Mouse (Mus musculus) cerebellum, postnatal 4 days (tissue): Measurements from ENCODE around the gene Stkld1.

Experiments
- DNase-seq, 2 experiments: peaks; one replicate each; pipeline ENCODE4 v3.0.0; 2022; ENCODE audit warnings: low spot score in 2 of 2, mixed read lengths in 1 of 2

The Stkld1 gene

DNA sequence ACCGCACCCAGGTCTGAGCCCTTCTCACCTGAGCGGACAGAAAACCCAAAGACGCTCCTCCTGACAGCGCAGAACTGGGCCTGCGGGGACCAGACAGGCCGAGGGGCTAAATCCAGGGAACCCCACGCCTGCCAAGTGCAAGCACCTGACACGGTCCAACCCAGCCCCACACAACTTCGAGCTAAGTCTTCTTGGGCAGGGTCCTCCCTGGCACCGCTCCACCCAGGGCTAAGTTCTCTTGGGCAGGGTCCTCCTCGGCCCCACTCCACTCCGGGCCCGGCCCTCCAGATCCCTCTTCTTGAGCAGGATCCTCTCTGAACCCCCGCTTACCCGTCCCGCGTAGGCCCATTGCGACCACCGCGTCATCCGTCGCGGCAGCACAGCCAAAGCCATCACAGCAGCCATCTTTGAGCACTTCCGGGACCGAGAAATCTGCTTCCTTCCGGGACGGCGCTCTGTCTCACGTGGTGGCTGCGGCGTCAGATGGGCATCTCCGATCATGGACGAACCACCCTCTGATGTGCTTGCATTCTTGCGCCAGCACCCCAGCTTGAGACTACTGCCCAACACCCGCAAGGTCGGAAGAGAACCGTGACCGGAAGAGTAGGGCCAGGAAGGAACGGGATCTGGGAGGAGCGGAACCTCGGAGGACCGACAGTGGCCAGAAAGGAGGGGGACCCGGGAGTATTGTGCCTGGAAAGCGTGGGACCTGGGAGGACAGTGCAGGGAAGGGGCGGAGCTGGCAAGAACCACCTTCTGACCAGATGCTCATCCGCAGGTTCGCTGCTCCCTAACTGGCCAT, 17.7 kb upstream of the Stkld1 start, which contains the start of the genes Surf2 and Surf1:
Surf2 (plus strand) TSS at position 441 of the 802 bp plus-strand sequence.
Surf1 (minus strand) TSS at position 604 of the 802 bp plus-strand sequence.
- peak; percentile 64 to 74 for DNase-seq

DNA sequence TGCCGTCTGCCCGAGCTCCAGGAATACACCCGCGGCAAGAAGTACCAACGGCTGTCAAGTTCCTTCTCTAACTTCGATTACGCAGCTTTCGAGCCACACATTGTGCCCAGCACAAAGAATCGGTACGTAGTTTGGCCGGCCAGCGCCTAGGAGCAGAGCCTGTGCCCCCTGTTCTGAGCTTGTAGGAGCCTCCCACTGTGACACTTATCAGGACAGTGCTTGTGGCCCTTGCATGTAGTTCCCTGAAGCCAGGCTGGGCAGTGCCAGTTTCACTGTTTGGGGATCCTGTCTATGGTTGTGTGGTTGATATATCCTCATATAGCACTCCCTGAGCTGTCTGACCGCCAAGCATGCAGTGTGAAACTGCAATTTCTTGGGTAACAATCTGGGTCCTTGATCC, 17.1 kb upstream of the Stkld1 start:
- DNase-seq = no peak

DNA sequence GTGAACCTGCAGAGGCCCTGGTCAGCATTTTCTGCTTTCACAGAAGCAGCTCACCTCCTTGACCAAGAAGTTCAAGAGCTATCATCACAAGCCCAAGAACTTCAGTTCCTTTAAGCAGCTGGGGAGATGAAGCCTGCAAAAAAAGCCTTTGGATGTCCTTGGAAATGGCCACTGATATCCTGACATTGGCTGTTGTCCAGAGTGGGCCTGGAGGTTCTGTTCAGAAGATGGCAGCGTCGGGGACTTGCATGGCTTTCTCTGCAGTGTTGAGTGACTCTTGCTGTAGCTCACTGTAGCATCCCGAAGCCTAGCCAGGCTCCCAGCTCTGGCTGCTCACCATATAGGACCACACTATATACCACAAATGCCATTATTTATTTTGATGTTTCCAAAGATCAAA, 14.2 kb upstream of the Stkld1 start:
- DNase-seq = no peak

DNA sequence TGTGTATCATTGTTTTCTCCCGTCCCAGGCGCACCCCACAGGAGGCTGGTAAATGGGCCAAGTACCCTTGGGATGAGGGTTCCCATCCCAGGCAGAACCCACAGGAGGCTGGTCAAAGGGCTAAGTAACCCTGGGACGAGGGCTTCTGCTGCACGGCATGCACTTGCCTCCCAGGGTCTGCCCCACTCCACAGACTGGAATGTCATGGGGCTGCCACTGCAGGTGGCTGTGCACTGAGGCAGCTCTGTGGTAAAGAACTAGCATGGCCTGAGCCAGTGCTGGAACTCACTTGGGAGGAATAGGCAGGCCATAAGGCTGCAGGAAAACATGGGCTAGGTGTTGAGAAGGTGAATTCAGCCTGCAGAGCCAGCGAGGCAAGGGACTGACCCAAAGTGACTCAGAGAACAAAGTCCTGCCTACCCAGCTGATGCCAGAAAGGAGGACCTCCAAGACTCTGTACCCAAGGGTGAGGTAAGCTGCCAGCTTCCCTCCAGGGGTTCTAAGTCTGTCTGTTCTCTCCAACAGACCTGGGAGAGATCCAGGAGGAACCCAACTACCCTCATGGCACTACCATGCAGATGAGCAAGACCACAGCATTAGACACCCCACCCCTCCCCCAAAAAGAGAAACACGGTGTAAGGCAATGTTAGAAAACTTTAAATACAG, 13.5 kb upstream of the Stkld1 start:
- no peak for DNase-seq

DNA sequence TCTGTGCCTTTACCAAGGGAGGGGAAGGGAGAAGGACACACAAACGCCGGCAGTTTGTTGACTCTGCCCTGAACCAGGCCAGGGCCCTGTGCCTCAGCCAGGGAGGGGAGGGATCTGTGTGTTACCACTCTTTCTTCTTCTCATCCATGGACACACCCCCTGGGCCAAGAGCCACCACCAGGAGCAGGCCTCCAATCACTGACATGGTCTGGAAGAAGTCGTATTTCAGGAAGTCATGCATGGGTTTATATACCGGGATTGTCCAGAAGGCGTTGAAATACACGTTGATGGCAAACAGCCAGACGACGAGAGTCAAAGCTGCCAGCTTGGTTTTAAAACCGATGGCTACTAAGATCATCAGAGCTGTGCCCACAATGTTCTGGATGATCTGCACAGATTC, 12.1 kb upstream of the Stkld1 start:
- DNase-seq = no peak

DNA sequence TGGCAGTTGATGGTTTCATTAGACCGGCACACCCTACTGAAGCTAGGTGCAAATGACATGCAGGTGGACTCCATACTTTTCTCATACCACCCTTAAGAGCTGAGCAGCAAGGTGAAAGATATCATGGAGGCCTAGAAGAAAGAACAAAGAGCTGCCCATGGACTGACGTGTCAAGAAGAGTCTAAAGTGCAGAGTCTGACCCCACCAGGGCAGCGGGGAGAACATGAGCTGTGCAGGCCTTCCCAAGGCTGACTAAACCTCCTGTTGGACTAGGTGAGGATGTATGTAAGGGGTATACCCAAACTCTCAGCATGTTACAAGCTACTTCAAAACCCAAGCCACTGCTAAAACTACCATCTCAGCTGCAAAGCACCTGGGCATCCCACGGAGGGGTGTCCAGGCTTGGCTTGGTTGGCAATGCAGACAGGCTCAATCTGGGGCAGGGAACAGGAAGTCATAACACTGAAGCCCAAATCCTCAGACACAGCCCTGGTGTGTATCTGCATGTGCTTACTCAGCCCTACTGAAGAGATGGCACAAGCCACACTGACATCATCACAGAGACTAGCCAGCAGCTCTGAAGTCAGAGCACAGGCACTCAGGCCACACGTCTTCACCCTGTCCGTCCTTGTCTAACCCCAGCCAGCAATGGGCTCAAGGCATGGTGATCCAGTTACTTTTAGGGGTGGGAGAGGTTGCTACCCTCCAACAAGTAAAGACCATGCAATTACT, 5.9 kb upstream of the Stkld1 start:
- no peak for DNase-seq

DNA sequence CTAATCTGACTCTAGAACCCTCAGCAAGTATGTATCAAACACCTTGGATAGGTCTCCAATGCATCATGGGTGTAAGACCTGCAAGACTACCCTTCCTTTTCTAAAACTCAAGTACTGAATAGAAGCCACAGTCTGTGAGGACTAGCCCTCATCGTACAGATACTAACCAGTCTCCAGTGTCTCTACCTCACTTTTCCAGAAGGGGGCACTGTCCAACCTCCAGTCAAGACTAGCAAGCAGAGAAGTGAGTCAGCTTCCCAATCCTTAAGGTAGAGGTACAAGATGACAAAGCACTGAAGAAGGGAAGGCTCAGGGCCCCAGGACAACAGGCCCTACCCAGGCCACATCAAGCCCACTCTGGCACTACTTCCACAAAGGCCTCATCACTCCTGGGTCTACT, 3.5 kb upstream of the Stkld1 start:
- peak in 1 of 2 experiments; percentile 63 for DNase-seq

DNA sequence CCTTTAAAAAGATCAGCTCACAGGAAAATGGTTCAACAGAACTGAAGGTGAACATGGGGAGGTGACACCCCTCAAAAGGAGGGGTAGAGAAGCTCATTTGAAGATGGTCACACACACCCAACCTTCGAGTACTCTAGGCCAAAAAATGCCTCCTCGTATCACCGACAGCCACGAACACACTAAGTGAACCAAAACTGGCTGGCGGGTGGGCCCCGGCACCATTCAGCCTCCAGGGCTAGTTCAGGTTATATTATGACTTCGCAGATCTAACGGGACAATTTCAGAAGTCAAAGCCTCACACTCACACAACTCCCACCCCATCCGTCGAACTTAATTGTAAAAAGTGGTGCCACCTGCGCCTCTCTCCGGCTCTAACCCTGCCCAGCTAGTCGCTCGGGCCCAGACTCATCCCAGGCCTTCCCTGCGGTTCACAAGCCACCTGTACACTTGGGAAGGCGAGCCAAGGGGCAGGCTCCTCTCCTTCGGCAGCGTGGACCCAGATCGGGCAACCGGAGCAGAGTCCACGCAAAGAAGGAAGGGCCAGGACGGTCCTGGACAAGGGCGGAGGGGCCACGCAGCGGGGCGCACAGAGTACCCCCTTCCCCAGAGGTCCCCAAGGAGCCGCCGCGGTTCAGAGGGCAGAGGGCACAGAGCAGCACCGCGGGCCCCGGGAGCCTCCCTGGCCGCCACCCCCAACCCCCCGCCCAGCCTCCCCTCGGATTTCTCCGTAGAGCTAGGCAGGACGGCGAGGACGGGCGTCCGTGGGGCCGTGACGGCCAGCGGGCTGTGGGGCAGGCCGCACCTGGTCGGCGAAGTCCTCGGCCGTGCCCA, 1.2 kb upstream of the Stkld1 start:
- DNase-seq = peak in 1 of 2 experiments; percentile 41

DNA sequence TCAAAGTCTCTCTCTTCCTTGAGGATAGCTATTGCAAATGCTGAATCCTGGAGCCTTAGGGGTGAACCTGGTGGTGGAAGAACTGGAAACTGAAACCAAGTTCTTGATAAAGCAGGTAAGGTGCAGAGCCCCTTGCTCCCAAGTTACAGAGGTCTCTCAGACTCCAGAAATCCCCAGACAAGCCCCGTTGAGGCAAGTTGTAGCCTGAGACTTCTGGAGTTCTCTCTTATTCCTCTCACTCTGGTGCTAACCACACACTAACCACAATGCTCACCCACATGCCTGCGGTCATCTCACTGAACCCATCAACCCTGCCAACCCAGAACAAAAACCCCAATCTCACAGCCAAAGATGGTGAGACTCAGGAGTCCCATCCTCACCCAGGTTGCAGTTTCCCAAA, 1.4 kb downstream of the Stkld1 start:
- no peak for DNase-seq

DNA sequence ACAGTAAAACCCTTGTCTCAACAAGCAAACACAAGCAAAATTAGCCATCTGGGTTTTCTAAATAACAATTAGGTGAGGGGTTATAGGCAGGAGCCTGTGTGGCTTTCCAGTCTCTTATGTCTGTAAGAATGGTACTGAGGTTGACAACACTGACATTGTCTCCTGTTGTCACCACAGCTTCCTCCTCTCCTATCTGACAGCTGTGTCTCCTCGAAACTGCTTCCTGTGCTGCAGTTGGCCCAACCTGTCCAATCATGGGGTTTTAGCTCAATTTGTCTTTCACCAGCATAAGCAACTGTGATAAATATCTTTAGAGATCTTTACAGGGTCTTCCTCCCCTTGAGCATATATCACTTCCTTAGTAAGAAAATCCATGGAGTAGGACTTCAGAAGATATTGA, 2.6 kb downstream of the Stkld1 start:
- DNase-seq = no peak

DNA sequence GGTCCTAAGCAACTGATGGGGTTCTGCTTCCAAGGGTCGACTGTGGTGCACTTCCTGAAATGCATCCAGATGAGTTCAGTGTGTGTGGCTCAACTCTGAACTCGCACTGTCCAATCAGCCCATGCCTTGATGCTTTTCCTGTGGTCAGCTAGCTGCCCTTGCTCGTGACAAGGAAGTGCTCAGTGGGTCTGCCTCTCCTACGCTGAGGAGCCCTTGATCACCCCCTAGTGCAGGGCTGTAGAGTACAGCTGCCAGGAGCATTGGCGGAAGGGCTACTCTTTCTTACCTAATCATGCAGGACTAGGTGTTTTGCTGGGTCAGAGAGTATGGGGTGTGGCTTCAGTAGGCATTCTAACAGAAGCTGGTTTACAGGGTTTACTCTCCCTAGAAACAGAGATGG, 7.7 kb downstream of the Stkld1 start:
- DNase-seq = no peak

DNA sequence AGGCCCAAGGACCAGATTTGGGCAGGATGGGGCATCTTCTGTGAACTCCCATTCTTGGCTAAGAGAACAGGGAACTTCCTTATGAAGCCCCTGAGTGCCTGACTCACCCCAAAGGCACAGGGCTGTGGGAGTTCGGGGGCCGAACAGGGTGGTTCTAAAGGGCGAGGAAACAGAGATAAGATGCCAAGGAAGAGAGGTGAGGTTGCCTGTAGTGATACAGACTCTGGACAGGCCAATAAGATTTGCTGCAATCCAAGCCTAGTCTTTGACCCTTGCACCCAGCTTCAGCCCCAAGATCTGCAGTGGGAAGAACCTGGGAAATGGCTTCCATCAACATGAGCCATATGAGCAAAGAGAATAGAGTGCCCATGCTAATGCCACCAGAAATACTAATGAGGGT, 9.4 kb downstream of the Stkld1 start:
- DNase-seq = no peak

DNA sequence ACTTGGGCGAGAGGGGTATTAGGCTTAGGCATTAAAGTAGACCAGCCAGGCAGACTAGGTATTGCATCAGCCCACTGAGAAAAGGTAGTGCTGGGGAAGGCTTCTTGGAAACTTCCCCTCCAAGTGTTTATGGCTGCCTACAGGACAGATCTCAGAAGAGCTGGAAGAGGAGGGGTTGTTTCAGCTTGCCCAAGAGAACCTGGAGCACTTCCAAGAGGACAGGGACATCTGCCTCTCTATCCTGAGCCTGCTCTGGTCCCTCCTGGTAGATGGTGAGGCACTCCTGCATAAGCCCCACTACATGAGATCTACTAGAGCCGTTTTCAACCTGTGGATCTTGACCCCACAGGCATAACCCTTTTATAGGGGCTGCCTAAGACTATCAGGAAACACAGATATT, 16.6 kb downstream of the Stkld1 start:
- no peak for DNase-seq

DNA sequence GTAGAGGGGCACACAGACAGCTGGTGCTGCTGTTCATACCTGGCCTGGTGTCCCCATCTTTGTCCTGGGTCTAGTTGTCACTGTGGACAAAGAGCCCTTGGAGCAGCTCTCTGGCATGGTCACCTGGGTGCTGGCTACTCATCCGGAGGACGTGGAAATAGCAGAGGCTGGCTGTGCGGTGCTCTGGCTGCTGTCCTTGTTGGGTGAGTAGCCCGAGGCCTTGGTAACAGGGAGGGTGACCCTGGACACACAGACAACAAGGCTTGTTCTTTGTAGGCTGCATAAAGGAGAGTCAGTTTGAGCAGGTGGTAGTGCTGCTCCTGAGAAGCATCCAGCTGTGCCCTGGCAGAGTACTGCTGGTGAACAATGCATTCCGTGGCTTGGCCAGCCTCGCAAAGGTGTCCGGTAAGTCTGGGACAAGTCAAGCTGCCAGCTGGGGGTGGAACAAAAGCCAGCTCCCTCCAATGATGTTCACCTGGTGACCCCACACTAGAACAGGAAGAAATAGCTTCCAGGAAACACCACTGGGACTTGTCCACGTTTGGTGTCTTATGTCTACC, 17.6 kb downstream of the Stkld1 start:
- DNase-seq = no peak

DNA sequence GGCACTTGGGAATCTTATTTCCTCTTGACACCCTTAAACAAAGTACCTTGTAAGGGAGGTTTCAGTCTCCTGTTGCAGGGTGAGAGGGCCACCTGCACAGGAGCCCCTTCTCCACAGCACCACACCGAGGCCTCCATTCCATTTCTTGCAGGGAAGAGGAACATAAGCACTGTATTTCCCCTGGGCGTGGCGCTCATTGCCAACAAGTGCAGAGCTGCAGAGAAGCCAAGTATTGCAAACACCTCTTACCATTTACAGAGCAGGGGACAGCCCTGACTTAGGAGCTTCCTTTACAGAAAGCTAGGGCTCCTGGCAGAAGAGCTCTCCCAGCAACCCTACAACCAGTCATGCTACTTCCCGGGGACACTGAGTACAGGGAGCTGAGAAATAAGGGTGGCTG, 18.3 kb downstream of the Stkld1 start:
- no peak for DNase-seq

DNA sequence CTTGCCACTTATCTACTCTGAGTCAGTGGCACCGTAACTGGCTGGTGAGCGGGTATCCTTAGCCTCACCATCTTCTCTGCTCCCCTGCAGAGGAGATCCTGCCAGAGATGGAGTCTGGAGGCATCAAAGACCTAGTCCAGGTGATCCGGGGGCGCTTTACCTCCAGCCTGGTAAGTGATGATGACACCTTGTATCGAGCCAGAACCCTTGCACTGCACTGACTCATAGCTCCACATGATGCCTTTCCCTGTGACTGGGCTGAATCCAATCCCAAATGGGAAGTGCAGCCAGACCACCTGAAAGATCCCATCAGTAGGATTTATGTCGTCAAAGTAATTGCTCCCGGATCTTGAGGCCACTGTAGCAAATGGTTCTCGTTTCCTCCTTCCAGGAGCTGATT, 19.0 kb downstream of the Stkld1 start:
- no peak for DNase-seq

DNA sequence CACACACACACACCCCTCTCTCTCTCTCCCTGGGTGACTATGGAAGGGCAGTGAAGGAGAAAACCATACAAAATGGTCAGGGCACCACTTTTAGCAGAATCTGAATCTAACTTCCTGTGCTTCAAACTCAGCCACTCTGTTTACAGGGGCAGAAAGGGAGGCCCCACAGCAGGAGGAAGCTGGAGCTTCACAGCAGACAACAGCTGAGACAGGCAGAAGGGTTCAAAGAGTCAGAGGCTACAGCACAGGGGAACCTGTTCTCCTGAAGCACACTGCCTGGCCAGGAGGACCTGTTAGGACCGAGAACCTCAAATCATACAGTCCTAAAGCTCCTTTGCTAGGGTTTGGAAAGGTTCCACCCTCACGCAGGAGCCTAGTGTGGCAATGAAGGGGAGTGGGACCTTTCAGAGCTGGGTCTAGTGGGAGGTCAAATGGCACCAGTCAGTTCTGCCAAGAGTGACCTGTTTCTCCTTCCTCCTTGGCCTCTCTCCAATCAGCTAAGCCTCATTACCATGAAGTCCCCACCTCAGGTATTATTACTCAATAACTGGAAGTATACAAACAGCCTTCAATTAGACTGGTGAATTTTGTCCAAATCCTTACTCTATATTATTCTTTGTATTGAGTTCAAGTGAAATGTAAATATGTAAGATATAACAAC, 21.0 kb downstream of the Stkld1 start:
- no peak for DNase-seq

DNA sequence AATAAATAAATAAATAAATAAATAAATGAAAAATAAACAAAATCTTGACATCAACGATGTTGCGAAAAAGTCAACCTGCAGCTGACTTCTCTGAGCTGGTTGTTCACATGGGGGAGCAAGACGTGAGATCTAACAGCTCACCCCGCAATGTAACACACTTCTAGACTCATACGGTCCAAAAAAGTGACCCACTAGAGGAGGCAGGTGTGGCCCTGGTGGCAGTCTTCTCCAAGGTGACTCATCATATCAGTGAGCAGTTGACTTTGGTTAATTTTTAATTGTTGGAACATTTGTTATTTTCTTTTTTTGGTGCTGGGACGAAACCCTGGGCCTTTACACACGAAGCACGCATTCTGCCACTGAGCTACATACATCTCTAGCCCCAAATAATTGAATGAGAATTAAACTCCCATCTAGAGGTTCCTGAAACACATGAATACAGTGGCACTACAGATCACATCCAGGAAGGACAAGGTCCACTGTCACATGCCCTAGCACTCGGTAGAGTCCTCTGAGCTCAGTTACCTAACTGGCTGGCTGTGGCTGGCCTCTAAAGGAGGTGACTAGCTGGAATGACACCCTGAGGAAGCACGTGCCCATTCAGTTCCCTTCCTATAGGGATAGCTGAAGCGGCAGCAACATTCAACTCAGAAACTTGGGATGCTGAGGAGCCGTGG, 23.1 kb downstream of the Stkld1 start:
- DNase-seq = no peak

DNA sequence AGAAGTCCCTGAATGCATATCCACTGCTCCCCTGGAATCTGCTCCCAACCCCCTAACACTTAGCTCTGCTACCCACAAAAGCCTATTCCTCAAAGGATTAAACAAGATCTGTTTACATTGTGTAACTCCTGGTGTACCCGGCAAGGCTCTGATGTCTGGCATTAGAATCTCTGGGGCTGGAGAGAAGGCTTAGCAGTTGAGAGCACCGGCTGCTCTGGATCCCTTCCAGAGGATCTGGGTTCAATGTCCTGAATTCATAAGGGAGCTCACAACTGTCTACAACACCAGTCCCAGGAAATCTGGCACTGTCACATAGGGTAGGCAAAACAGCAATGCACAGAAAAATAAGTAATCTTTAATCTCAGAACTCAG, 23.6 kb downstream of the Stkld1 start:
- DNase-seq = no peak

DNA sequence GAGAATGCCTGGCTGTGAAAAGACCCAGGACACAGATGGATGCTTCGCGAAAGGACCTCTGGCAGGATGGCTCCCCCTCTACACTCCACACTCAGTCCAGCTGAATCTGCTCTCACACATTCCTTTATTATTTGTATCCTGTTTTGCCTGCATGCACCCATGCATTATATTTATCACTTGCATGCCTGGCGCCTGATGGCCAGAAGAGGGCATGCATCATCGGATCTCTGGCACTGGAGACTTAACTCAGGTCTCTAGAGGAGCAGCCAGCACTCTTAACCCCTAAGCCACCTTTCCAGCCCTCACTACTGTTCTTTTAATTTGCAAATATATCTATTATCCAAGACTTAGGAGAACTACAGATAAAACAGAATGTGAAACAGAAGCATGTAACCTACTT, 26.9 kb downstream of the Stkld1 start:
- no peak for DNase-seq
